Mouse (Mus musculus) cortical plate, adult 2 months (tissue): ENCODE data around the gene Tsen34. TPM values are rescaled to one million over a fixed set of nuclear protein-coding genes. Genes with fewer than 3 reads are reported as not detected.

Experiments used
- H3K27ac ChIP-seq: fragments of 200-500 bp; 2 replicates; pipeline ENCODE4 v1.5.1; 2012; ENCODE audit warnings: low read length, control low read depth, inconsistent platforms; ENCODE audit not compliant: insufficient read depth
- H3K4me1 ChIP-seq: fragments of 200-500 bp; 2 replicates; pipeline ENCODE4 v1.6.1; 2011; ENCODE audit warnings: low read length; ENCODE audit not compliant: control insufficient read depth, insufficient read depth
- H3K4me3 ChIP-seq: fragments of 200-500 bp; 2 replicates; pipeline ENCODE4 v1.5.1; 2011; ENCODE audit warnings: mild to moderate bottlenecking, low read length, control low read depth; ENCODE audit not compliant: insufficient read depth
- CTCF ChIP-seq: fragments of 200-500 bp; IDR thresholded peaks from 2 replicates; pipeline ENCODE4 v1.5.1; 2011; ENCODE audit warnings: mild to moderate bottlenecking, control low read depth, low read length; ENCODE audit not compliant: insufficient read depth; ENCODE audit errors: extremely low read depth
- POLR2A ChIP-seq: fragments of 200-500 bp; IDR thresholded peaks from 2 replicates; pipeline ENCODE4 v1.6.1; 2011; ENCODE audit warnings: mild to moderate bottlenecking, low read length, control low read depth; ENCODE audit not compliant: insufficient read depth; ENCODE audit errors: extremely low read depth
- polyA plus RNA-seq: library from polyadenylated mRNA; depleted of rRNA; stranded (reverse); fragments of >200 nt; gene quantifications from 2 replicates; pipeline ENCODE4 v1.2.3, GENCODE M21; 2012; rRNA removed

Gene Tsen34
- polyA plus RNA-seq, result 88.4 and 94.9 TPM in 2 replicates

- no peak for TF ChIP-seq CTCF
- TF ChIP-seq POLR2A, result no peak
- H3K4me3 ChIP-seq, result peak within 1 kb of the TSS; percentile 53
- H3K4me1 ChIP-seq, result no peaks in the 10 kb centered on the region
- peak within 1 kb of the TSS; percentile 29 for H3K27ac ChIP-seq
Measured at GRCm38 (mm10) chr7:3692382-3692986, at the start of gene Tsen34. Gene Tsen34 (plus strand): TSS chr7:3692863.

- Histone ChIP-seq H3K4me1 (peaks cover 7% of the 10 kb centered on the region), H3K4me3 (no peak overlapping the region), H3K27ac (no peak overlapping the region)
- TF ChIP-seq CTCF (no peak), POLR2A (no peak)
Measured at GRCm38 (mm10) chr7:3643412-3643811, 49.3 kb upstream of the Tsen34 start.

GRCm38 (mm10) chr7:3643843-3644242, 48.8 kb upstream of the Tsen34 start:
- TF ChIP-seq POLR2A, result no peak
- TF ChIP-seq CTCF, result no peak
- H3K27ac ChIP-seq, result no peak overlapping the region
- H3K4me3 ChIP-seq, result peak overlapping the region; percentile 29; the same call in 1 of the 2 replicates
- peaks cover 9% of the 10 kb centered on the region for H3K4me1 ChIP-seq

GRCm38 (mm10) chr7:3644348-3644671, 48.4 kb upstream of the Tsen34 start:
- Histone ChIP-seq H3K27ac (no peak overlapping the region), H3K4me1 (peaks cover 9% of the 10 kb centered on the region)
- no peak for TF ChIP-seq CTCF
- no peak for TF ChIP-seq POLR2A

GRCm38 (mm10) chr7:3644672-3645487, 47.8 kb upstream of the Tsen34 start, which contains the start of gene Cnot3:
Gene Cnot3 (plus strand): TSS chr7:3645268.
- Histone ChIP-seq H3K4me3 (peak within 1 kb of the TSS; percentile 50), H3K4me1 (peaks cover 9% of the 10 kb centered on the region), H3K27ac (peak within 1 kb of the TSS; percentile 76)
- TF ChIP-seq POLR2A (peak; percentile 58), CTCF (no peak)

More at GRCm38 (mm10) chr7:3644348-3644671, 48.4 kb upstream of the Tsen34 start:
- peak overlapping the region; percentile 29 for H3K4me3 ChIP-seq

GRCm38 (mm10) chr7:3645488-3646025, 47.1 kb upstream of the Tsen34 start:
- Histone ChIP-seq H3K4me3 (peak overlapping the region; percentile 50), H3K4me1 (peaks cover 9% of the 10 kb centered on the region), H3K27ac (peak overlapping the region; percentile 76)
- TF ChIP-seq POLR2A (no peak), CTCF (no peak)

- Histone ChIP-seq H3K4me3 (peak overlapping the region; percentile 50), H3K27ac (no peak overlapping the region), H3K4me1 (peaks cover 9% of the 10 kb centered on the region)
- TF ChIP-seq POLR2A (no peak), CTCF (no peak)
Measured at GRCm38 (mm10) chr7:3646188-3646587, 46.5 kb upstream of the Tsen34 start.

- TF ChIP-seq POLR2A (no peak), CTCF (no peak)
- Histone ChIP-seq H3K4me3 (peak overlapping the region; percentile 50), H3K4me1 (peaks cover 9% of the 10 kb centered on the region), H3K27ac (no peak overlapping the region)
Measured at GRCm38 (mm10) chr7:3646641-3647040, 46.0 kb upstream of the Tsen34 start.

- TF ChIP-seq CTCF, result no peak
- no peak for TF ChIP-seq POLR2A
- Histone ChIP-seq H3K4me3 (no peak overlapping the region), H3K27ac (no peak overlapping the region), H3K4me1 (no peaks in the 10 kb centered on the region)
Measured at GRCm38 (mm10) chr7:3656966-3657365, 35.7 kb upstream of the Tsen34 start.

- H3K4me1 ChIP-seq, result no peaks in the 10 kb centered on the region
- no peak overlapping the region for H3K27ac ChIP-seq
- no peak overlapping the region for H3K4me3 ChIP-seq
- TF ChIP-seq POLR2A (no peak), CTCF (no peak)
Measured at GRCm38 (mm10) chr7:3658578-3658977, 34.1 kb upstream of the Tsen34 start.
